ENCODE assay signal across 15 mouse cellular contexts in the genomic region with DNA sequence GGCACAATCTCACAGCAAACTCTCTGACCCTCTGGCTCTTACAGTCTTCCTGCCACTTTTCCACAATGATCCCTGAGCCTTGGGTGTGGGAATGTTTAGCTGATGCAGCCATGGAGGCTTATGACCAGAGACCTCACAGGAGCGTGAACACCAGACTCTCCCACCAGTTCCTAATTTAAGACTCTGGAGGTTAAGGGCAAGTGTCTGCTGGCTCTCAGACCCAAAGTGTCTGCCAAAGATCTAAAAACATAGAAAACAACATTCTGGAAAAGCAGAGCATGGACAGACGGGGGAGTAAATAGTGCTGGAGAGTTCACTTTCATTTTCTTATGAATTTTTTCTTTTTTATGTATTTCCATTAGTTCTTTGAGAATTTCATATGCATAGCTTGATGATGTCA.
DNase-seq lines count a peak whose midpoint lies in the region; ATAC-seq lines count a peak whose summit lies in the region.
"Had no signal": no experiment of that assay in that cellular context is flagged by ENCODE, and none has a peak within 500 bp of the region (broad histone marks: within the 10 kb centered on the region; RNA-seq: fewer than 3 reads in every experiment).

No protein-coding gene starts in this region.

- H3K4me3 ChIP-seq in kidney, embryonic 16.5 days (ENCODE audit: low read length): no peak overlapping the region
- H3K4me3 ChIP-seq: forebrain, embryonic 10.5 days had no signal

- H3K27me3 ChIP-seq in kidney, embryonic 16.5 days (ENCODE audit: insufficient read depth, low read length): no peaks in the 10 kb centered on the region

- peak; percentile 8 to 23 for DNase-seq in heart, adult 9 months (ENCODE audit: low spot score in 2 of 2)
- no peak for DNase-seq in heart, postnatal 25 days (ENCODE audit: low spot score)
- peak; percentile 46 for DNase-seq in ovary, postnatal 14 days (ENCODE audit: low spot score)
- no peak for DNase-seq in ovary, postnatal 36 days (ENCODE audit: low spot score)
- peak; percentile 25 for DNase-seq in lung, postnatal 36 days
- no peak for DNase-seq in cerebellum, postnatal 36 days
- DNase-seq in layer of hippocampus, postnatal 25 days (ENCODE audit: extremely low spot score in 1 of 2, low spot score in 1 of 2): no peak
- DNase-seq: cerebellum, adult 9-10 months; gastrocnemius, postnatal 14 days; liver, postnatal 0 days; thymus, postnatal 14 days had no signal

- no peak overlapping the region; the same call in 1 of the 2 replicates for H3K4me2 ChIP-seq in kidney, embryonic 16.5 days (replicated peaks; ENCODE audit: low read depth, low read length)

- H3K9ac ChIP-seq in kidney, embryonic 16.5 days (replicated peaks; ENCODE audit: low read length): no peak overlapping the region
- H3K9ac ChIP-seq: liver, postnatal 0 days had no signal

- peak; percentile 42; the same call in 1 of the 2 replicates for ATAC-seq in kidney, embryonic 16.5 days (ENCODE audit: low FRiP score, low TSS enrichment)
- ATAC-seq: inflammation-experienced regulatory T-cells, adult 6 months; liver, postnatal 0 days; midbrain, embryonic 16.5 days had no signal

- WGBS in kidney, embryonic 16.5 days: 50% methylated on average over 2 of the region's 2 CpGs

- H3K36me3 ChIP-seq in kidney, embryonic 16.5 days (ENCODE audit: insufficient read depth, low read length): no peaks in the 10 kb centered on the region
- H3K36me3 ChIP-seq: forebrain, embryonic 10.5 days had no signal

- peaks cover 10% of the 10 kb centered on the region; the same call in 1 of the 2 replicates for H3K9me3 ChIP-seq in kidney, embryonic 16.5 days (ENCODE audit: low read length)
- H3K9me3 ChIP-seq: forebrain, embryonic 10.5 days had no signal

- no peaks in the 10 kb centered on the region for H3K4me1 ChIP-seq in kidney, embryonic 16.5 days (ENCODE audit: insufficient read depth, low read length)
- H3K4me1 ChIP-seq: forebrain, embryonic 10.5 days had no signal

- intact Hi-C loops in heart, postnatal 25 days (cut with DNase I): no loop called here

- peak overlapping the region; percentile 37; the same call in 1 of the 2 replicates for H3K27ac ChIP-seq in kidney, embryonic 16.5 days (ENCODE audit: low read length)
- H3K27ac ChIP-seq: forebrain, embryonic 10.5 days had no signal

Comparison
In these comparisons a context has a peak if more than half of its experiments do, and no peak if none do; other contexts are left out.
1. DNase-seq: peak in heart, adult 9 months (2 of 2), ovary, postnatal 14 days (single experiment) and lung, postnatal 36 days (single experiment); none in heart, postnatal 25 days (single experiment), ovary, postnatal 36 days (single experiment), cerebellum, postnatal 36 days (0 of 2) and layer of hippocampus, postnatal 25 days (0 of 2).